Mouse (Mus musculus) cerebral cortex, adult 2 months (tissue): ENCODE measurements around the gene Arhgef3.

ENCODE experiments used
- WGBS: fragments of 180-500 bp; shearing (Covaris S2); methylation state at CpG from one replicate; pipeline ENCODE4 v1.1.7; 2018; 5-methylcytosine and 5-hydroxymethylcytosine counted together

Arhgef3 gene

GRCm38 (mm10) chr14:27231974-27232780 lies 117.5 kb downstream of the Arhgef3 start:
- WGBS, result 89% methylated on average over 25 of the region's 25 CpGs

- 95% methylated on average over 7 of the region's 7 CpGs for WGBS
Observed at GRCm38 (mm10) chr14:27233056-27233455, 118.4 kb downstream of the Arhgef3 start.

- 67% methylated on average over 2 of the region's 2 CpGs for WGBS
Observed at GRCm38 (mm10) chr14:27233656-27234055, 119.0 kb downstream of the Arhgef3 start.

GRCm38 (mm10) chr14:27234270-27234840 lies 119.7 kb downstream of the Arhgef3 start:
- 58% methylated on average over 4 of the region's 4 CpGs for WGBS

GRCm38 (mm10) chr14:27235897-27236553 lies 121.3 kb downstream of the Arhgef3 start:
- 79% methylated on average over 6 of the region's 6 CpGs for WGBS

GRCm38 (mm10) chr14:27237522-27238187 lies 123.0 kb downstream of the Arhgef3 start:
- WGBS, result 54% methylated on average over 12 of the region's 12 CpGs

- 79% methylated on average over 8 of the region's 8 CpGs for WGBS
Observed at GRCm38 (mm10) chr14:27238600-27239118, 124.0 kb downstream of the Arhgef3 start.

- WGBS, result 94% methylated on average over 3 of the region's 3 CpGs
Observed at GRCm38 (mm10) chr14:27239551-27240091, 124.9 kb downstream of the Arhgef3 start.

- 69% methylated on average over 8 of the region's 8 CpGs for WGBS
Observed at GRCm38 (mm10) chr14:27242253-27242652, 127.6 kb downstream of the Arhgef3 start.

- WGBS, result 55% methylated on average over 2 of the region's 2 CpGs
Observed at GRCm38 (mm10) chr14:27242769-27243168, 128.1 kb downstream of the Arhgef3 start.

GRCm38 (mm10) chr14:27243585-27243984 lies 128.9 kb downstream of the Arhgef3 start:
- WGBS, result 84% methylated on average over 5 of the region's 5 CpGs

GRCm38 (mm10) chr14:27244898-27245297 lies 130.2 kb downstream of the Arhgef3 start:
- 90% methylated on average over 3 of the region's 3 CpGs for WGBS

GRCm38 (mm10) chr14:27246424-27246823 lies 131.7 kb downstream of the Arhgef3 start:
- WGBS, result 76% methylated on average over 5 of the region's 5 CpGs

- WGBS, result 93% methylated on average over 10 of the region's 10 CpGs
Observed at GRCm38 (mm10) chr14:27246948-27247347, 132.2 kb downstream of the Arhgef3 start.

GRCm38 (mm10) chr14:27249121-27249520 lies 134.4 kb downstream of the Arhgef3 start:
- WGBS, result 58% methylated on average over 1 of the region's 1 CpGs

GRCm38 (mm10) chr14:27250281-27250789 lies 135.6 kb downstream of the Arhgef3 start:
- 76% methylated on average over 7 of the region's 7 CpGs for WGBS

- 91% methylated on average over 5 of the region's 5 CpGs for WGBS
Observed at GRCm38 (mm10) chr14:27253391-27253790, 138.7 kb downstream of the Arhgef3 start.

- WGBS, result 69% methylated on average over 6 of the region's 6 CpGs
Observed at GRCm38 (mm10) chr14:27262349-27262748, 147.7 kb downstream of the Arhgef3 start.

- WGBS, result 89% methylated on average over 1 of the region's 1 CpGs
Observed at GRCm38 (mm10) chr14:27266601-27267000, 151.9 kb downstream of the Arhgef3 start.

- 54% methylated on average over 5 of the region's 5 CpGs for WGBS
Observed at GRCm38 (mm10) chr14:27268137-27268536, 153.4 kb downstream of the Arhgef3 start.

GRCm38 (mm10) chr14:27268986-27269700 lies 154.4 kb downstream of the Arhgef3 start:
- WGBS, result 40% methylated on average over 16 of the region's 16 CpGs
